8 mouse cellular contexts compared by ENCODE assay signal in genomic region chr17:35997713-35998510, GRCm38 (mm10). TPM values are rescaled to one million over a fixed set of nuclear protein-coding genes. Genes with fewer than 3 reads are reported as not detected.
DNase-seq lines count a peak whose midpoint lies in the region; ATAC-seq lines count a peak whose summit lies in the region.

No protein-coding gene starts in this region.

- no peak overlapping the region; the same call in 1 of the 2 replicates for H3K9ac ChIP-seq in neural tube, embryonic 15.5 days (replicated peaks)
- H3K9ac ChIP-seq in hindbrain, embryonic 16.5 days (ENCODE audit: low read depth, low read length), result no peak overlapping the region

- WGBS in heart, embryonic 10.5 days, result 59% methylated on average over 12 of the region's 12 CpGs
- WGBS in neural tube, embryonic 15.5 days, result 61% methylated on average over 12 of the region's 12 CpGs
- 60% methylated on average over 12 of the region's 12 CpGs for WGBS in hindbrain, embryonic 16.5 days

- H3K27me3 ChIP-seq in heart, embryonic 10.5 days (ENCODE audit: insufficient read depth, poor library complexity, severe bottlenecking), result no peaks in the 10 kb centered on the region
- H3K27me3 ChIP-seq in neural tube, embryonic 15.5 days (replicated peaks), result no peaks in the 10 kb centered on the region
- H3K27me3 ChIP-seq in hindbrain, embryonic 16.5 days (replicated peaks; ENCODE audit: control insufficient read depth, insufficient read depth, low read length), result no peaks in the 10 kb centered on the region

- H3K4me3 ChIP-seq in heart, embryonic 10.5 days, result no peak overlapping the region
- H3K4me3 ChIP-seq in neural tube, embryonic 15.5 days (replicated peaks), result no peak overlapping the region
- H3K4me3 ChIP-seq in hindbrain, embryonic 16.5 days (ENCODE audit: low read length), result no peak overlapping the region

- peak overlapping the region; percentile 13; the same call in 1 of the 2 replicates for H3K4me2 ChIP-seq in neural tube, embryonic 15.5 days
- no peak overlapping the region for H3K4me2 ChIP-seq in hindbrain, embryonic 16.5 days (ENCODE audit: low read length)

- DNase-seq in heart, adult 11 months, result peak; percentile 95
- no peak for DNase-seq in heart, embryonic 10.5 days (ENCODE audit: low spot score)
- peak; percentile 88 for DNase-seq in CD4-positive helper T cell, adult 2 months (ENCODE audit: low read depth, low spot score)
- no peak for DNase-seq in embryo, embryonic 11 days
- no peak for DNase-seq in urinary bladder, postnatal 4 days (ENCODE audit: low spot score in 2 of 2)

- ATAC-seq in granulocyte monocyte progenitor cell, adult 5-6 weeks (replicated peaks; ENCODE audit: poor library complexity, severe bottlenecking), result peak; percentile 51
- no peak for ATAC-seq in neural tube, embryonic 15.5 days (ENCODE audit: low FRiP score)
- ATAC-seq in hindbrain, embryonic 16.5 days, result no peak

- no peaks in the 10 kb centered on the region for H3K36me3 ChIP-seq in heart, embryonic 10.5 days
- no peaks in the 10 kb centered on the region for H3K36me3 ChIP-seq in neural tube, embryonic 15.5 days
- no peaks in the 10 kb centered on the region for H3K36me3 ChIP-seq in hindbrain, embryonic 16.5 days (ENCODE audit: control insufficient read depth, insufficient read depth, low read length)

- no peaks in the 10 kb centered on the region for H3K9me3 ChIP-seq in heart, embryonic 10.5 days
- no peaks in the 10 kb centered on the region for H3K9me3 ChIP-seq in neural tube, embryonic 15.5 days (replicated peaks)
- H3K9me3 ChIP-seq in hindbrain, embryonic 16.5 days (ENCODE audit: control insufficient read depth, low read length), result no peaks in the 10 kb centered on the region

- H3K27ac ChIP-seq in heart, embryonic 10.5 days, result no peak overlapping the region
- H3K27ac ChIP-seq in neural tube, embryonic 15.5 days (replicated peaks), result no peak overlapping the region
- H3K27ac ChIP-seq in hindbrain, embryonic 16.5 days (ENCODE audit: low read depth, low read length), result no peak overlapping the region

- H3K4me1 ChIP-seq in heart, embryonic 10.5 days, result peaks cover 14% of the 10 kb centered on the region
- H3K4me1 ChIP-seq in neural tube, embryonic 15.5 days, result peaks cover 30% of the 10 kb centered on the region
- H3K4me1 ChIP-seq in hindbrain, embryonic 16.5 days (ENCODE audit: control insufficient read depth, insufficient read depth, low read depth, low read length), result peaks cover 14% of the 10 kb centered on the region

RNA-seq across cellular contexts. Expression of gene Prr3, which starts 17.9 kb away (rescaled TPM):
- polyA plus RNA-seq in heart, embryonic 10.5 days (2016; fragmentation: Nextera tagmentation; extraction: Ambion mirVana), result 21.9 and 30.5 TPM in 2 replicates
- 38.2 and 59.1 TPM in 2 replicates for total RNA-seq in granulocyte monocyte progenitor cell, adult 5-6 weeks (2014; fragmentation: Nextera tagmentation)
- total RNA-seq in granulocyte monocyte progenitor cell, adult 5-6 weeks (2017), result 15.0 and 16.4 TPM in 2 replicates
- polyA plus RNA-seq in neural tube, embryonic 15.5 days (2015; fragmentation: Nextera tagmentation; extraction: Ambion mirVana), result 78.5 and 87.9 TPM in 2 replicates
- polyA plus RNA-seq in hindbrain, embryonic 16.5 days (2015; fragmentation: Nextera tagmentation; extraction: Ambion mirVana), result 93.3 and 93.7 TPM in 2 replicates

RNA-seq across cellular contexts. Expression of gene Gnl1, which starts 18.3 kb away (rescaled TPM):
- polyA plus RNA-seq in heart, embryonic 10.5 days (2016; fragmentation: Nextera tagmentation; extraction: Ambion mirVana), result 47.2 and 49.8 TPM in 2 replicates
- total RNA-seq in granulocyte monocyte progenitor cell, adult 5-6 weeks (2014; fragmentation: Nextera tagmentation), result 21.5 and 21.7 TPM in 2 replicates
- total RNA-seq in granulocyte monocyte progenitor cell, adult 5-6 weeks (2017), result 18.3 and 20.9 TPM in 2 replicates
- 67.4 and 73.0 TPM in 2 replicates for polyA plus RNA-seq in neural tube, embryonic 15.5 days (2015; fragmentation: Nextera tagmentation; extraction: Ambion mirVana)
- 74.1 and 75.1 TPM in 2 replicates for polyA plus RNA-seq in hindbrain, embryonic 16.5 days (2015; fragmentation: Nextera tagmentation; extraction: Ambion mirVana)

RNA-seq across cellular contexts. Expression of gene H2-T24, which starts 22.4 kb away (rescaled TPM):
- polyA plus RNA-seq in heart, embryonic 10.5 days (2016; fragmentation: Nextera tagmentation; extraction: Ambion mirVana), result 2.5 and 2.6 TPM in 2 replicates
- total RNA-seq in granulocyte monocyte progenitor cell, adult 5-6 weeks (2014; fragmentation: Nextera tagmentation), result 2.1 and 4.6 TPM in 2 replicates
- 7.8 and 8.8 TPM in 2 replicates for total RNA-seq in granulocyte monocyte progenitor cell, adult 5-6 weeks (2017)
- 8.6 and 10.0 TPM in 2 replicates for polyA plus RNA-seq in neural tube, embryonic 15.5 days (2015; fragmentation: Nextera tagmentation; extraction: Ambion mirVana)
- polyA plus RNA-seq in hindbrain, embryonic 16.5 days (2015; fragmentation: Nextera tagmentation; extraction: Ambion mirVana), result 9.6 and 10.3 TPM in 2 replicates

RNA-seq across cellular contexts. Expression of gene Abcf1, which starts 28.4 kb away (rescaled TPM):
- polyA plus RNA-seq in heart, embryonic 10.5 days (2016; fragmentation: Nextera tagmentation; extraction: Ambion mirVana), result 81.6 and 81.8 TPM in 2 replicates
- 74.4 and 92.3 TPM in 2 replicates for total RNA-seq in granulocyte monocyte progenitor cell, adult 5-6 weeks (2014; fragmentation: Nextera tagmentation)
- total RNA-seq in granulocyte monocyte progenitor cell, adult 5-6 weeks (2017), result 165 and 231 TPM in 2 replicates
- polyA plus RNA-seq in neural tube, embryonic 15.5 days (2015; fragmentation: Nextera tagmentation; extraction: Ambion mirVana), result 78.4 and 90.3 TPM in 2 replicates
- 73.9 and 84.6 TPM in 2 replicates for polyA plus RNA-seq in hindbrain, embryonic 16.5 days (2015; fragmentation: Nextera tagmentation; extraction: Ambion mirVana)

RNA-seq across cellular contexts. Expression of gene H2-T23, which starts 34.7 kb away (rescaled TPM):
- 1.2 and 3.4 TPM in 2 replicates for polyA plus RNA-seq in heart, embryonic 10.5 days (2016; fragmentation: Nextera tagmentation; extraction: Ambion mirVana)
- 49.1 and 55.7 TPM in 2 replicates for total RNA-seq in granulocyte monocyte progenitor cell, adult 5-6 weeks (2014; fragmentation: Nextera tagmentation)
- 48.6 and 62.5 TPM in 2 replicates for total RNA-seq in granulocyte monocyte progenitor cell, adult 5-6 weeks (2017)
- polyA plus RNA-seq in neural tube, embryonic 15.5 days (2015; fragmentation: Nextera tagmentation; extraction: Ambion mirVana), result 5.3 and 13.9 TPM in 2 replicates
- polyA plus RNA-seq in hindbrain, embryonic 16.5 days (2015; fragmentation: Nextera tagmentation; extraction: Ambion mirVana), result 5.0 and 5.1 TPM in 2 replicates

Comparison
In these comparisons a context has a peak if more than half of its experiments do, and no peak if none do; other contexts are left out.
1. DNase-seq: peak in heart, adult 11 months (single experiment) and CD4-positive helper T cell, adult 2 months (single experiment); none in heart, embryonic 10.5 days (single experiment), embryo, embryonic 11 days (single experiment) and urinary bladder, postnatal 4 days (0 of 2).